8 mouse cellular contexts compared by ENCODE assay signal in genomic region chr2:167569934-167570651, GRCm38 (mm10). TPM values are rescaled to one million over a fixed set of nuclear protein-coding genes. Genes with fewer than 3 reads are reported as not detected.
DNase-seq lines count a peak whose midpoint lies in the region; ATAC-seq lines count a peak whose summit lies in the region.

No protein-coding gene starts in this region.

- no peaks in the 10 kb centered on the region for H3K9me3 ChIP-seq in neural tube, embryonic 13.5 days
- H3K9me3 ChIP-seq in forebrain, embryonic 16.5 days (ENCODE audit: control insufficient read depth, low read length): no peaks in the 10 kb centered on the region

- peak overlapping the region; percentile 4; the same call in 1 of the 2 replicates for H3K27ac ChIP-seq in neural tube, embryonic 13.5 days (replicated peaks)
- H3K27ac ChIP-seq in forebrain, embryonic 16.5 days (ENCODE audit: low read length): no peak overlapping the region

- H3K4me2 ChIP-seq in neural tube, embryonic 13.5 days: no peak overlapping the region
- no peak overlapping the region for H3K4me2 ChIP-seq in forebrain, embryonic 16.5 days (ENCODE audit: low read length)

- H3K4me3 ChIP-seq in neural tube, embryonic 13.5 days: no peak overlapping the region
- H3K4me3 ChIP-seq in forebrain, embryonic 16.5 days (replicated peaks; ENCODE audit: low read length): no peak overlapping the region

- peaks cover 8% of the 10 kb centered on the region for H3K4me1 ChIP-seq in neural tube, embryonic 13.5 days (replicated peaks)
- 0 out of 2 replicates have a peak, but pooled peaks cover 2% of the 10 kb centered on the region for H3K4me1 ChIP-seq in forebrain, embryonic 16.5 days (replicated peaks; ENCODE audit: control insufficient read depth, insufficient read depth, low read length)

- DNase-seq in neural tube, embryonic 10.5 days (ENCODE audit: extremely low spot score, low spot score): no peak
- peak; percentile 83 for DNase-seq in adrenal gland, postnatal 25 days
- DNase-seq in kidney, adult 9 months: peak; percentile 53
- peak; percentile 79 to 91 for DNase-seq in lung, postnatal 4 days
- no peak for DNase-seq in retina, postnatal 1 day

- H3K9ac ChIP-seq in neural tube, embryonic 13.5 days: no peak overlapping the region
- H3K9ac ChIP-seq in forebrain, embryonic 16.5 days (replicated peaks; ENCODE audit: low read depth, low read length): no peak overlapping the region

- no peak for ATAC-seq in neural tube, embryonic 13.5 days (ENCODE audit: low read depth)
- ATAC-seq in granulocyte monocyte progenitor cell, adult 5-6 weeks (replicated peaks; ENCODE audit: poor library complexity, severe bottlenecking): peak; percentile 80
- ATAC-seq in forebrain, embryonic 16.5 days: no peak

- 64% methylated on average over 13 of the region's 13 CpGs for WGBS in neural tube, embryonic 13.5 days
- 73% methylated on average over 13 of the region's 13 CpGs for WGBS in forebrain, embryonic 16.5 days

- no peaks in the 10 kb centered on the region for H3K27me3 ChIP-seq in neural tube, embryonic 13.5 days
- H3K27me3 ChIP-seq in forebrain, embryonic 16.5 days (replicated peaks; ENCODE audit: control insufficient read depth, insufficient read depth, low read length): no peaks in the 10 kb centered on the region

- no peaks in the 10 kb centered on the region for H3K36me3 ChIP-seq in neural tube, embryonic 13.5 days
- H3K36me3 ChIP-seq in forebrain, embryonic 16.5 days (ENCODE audit: control insufficient read depth, insufficient read depth): no peaks in the 10 kb centered on the region

RNA-seq across cellular contexts. Expression of gene Snai1, which starts 32.1 kb away (rescaled TPM):
- polyA plus RNA-seq in neural tube, embryonic 13.5 days (2015; fragmentation: Nextera tagmentation; extraction: Ambion mirVana): 9.8 and 13.0 TPM in 2 replicates
- 12.8 and 13.0 TPM in 2 replicates for total RNA-seq in adrenal gland, postnatal 25 days (2021)
- not detected in 2 replicates for total RNA-seq in granulocyte monocyte progenitor cell, adult 5-6 weeks (2014; fragmentation: Nextera tagmentation)
- total RNA-seq in granulocyte monocyte progenitor cell, adult 5-6 weeks (2017): not detected in 2 replicates
- 4.3 and 4.4 TPM in 2 replicates for polyA plus RNA-seq in forebrain, embryonic 16.5 days (2015; fragmentation: Nextera tagmentation; extraction: Ambion mirVana)

Comparison
In these comparisons a context has a peak if more than half of its experiments do, and no peak if none do; other contexts are left out.
1. DNase-seq: peak in adrenal gland, postnatal 25 days (single experiment), kidney, adult 9 months (single experiment) and lung, postnatal 4 days (2 of 2); none in neural tube, embryonic 10.5 days (single experiment) and retina, postnatal 1 day (single experiment).
2. RNA of gene Snai1, which starts 32.1 kb away (total RNA-seq): 12.8 to 13.0 TPM in adrenal gland, postnatal 25 days; not detected in granulocyte monocyte progenitor cell, adult 5-6 weeks; every median in the first group is over 10 times any median in the second.